Comparison of ENCODE assay signal across 7 mouse cellular contexts in the genomic region with DNA sequence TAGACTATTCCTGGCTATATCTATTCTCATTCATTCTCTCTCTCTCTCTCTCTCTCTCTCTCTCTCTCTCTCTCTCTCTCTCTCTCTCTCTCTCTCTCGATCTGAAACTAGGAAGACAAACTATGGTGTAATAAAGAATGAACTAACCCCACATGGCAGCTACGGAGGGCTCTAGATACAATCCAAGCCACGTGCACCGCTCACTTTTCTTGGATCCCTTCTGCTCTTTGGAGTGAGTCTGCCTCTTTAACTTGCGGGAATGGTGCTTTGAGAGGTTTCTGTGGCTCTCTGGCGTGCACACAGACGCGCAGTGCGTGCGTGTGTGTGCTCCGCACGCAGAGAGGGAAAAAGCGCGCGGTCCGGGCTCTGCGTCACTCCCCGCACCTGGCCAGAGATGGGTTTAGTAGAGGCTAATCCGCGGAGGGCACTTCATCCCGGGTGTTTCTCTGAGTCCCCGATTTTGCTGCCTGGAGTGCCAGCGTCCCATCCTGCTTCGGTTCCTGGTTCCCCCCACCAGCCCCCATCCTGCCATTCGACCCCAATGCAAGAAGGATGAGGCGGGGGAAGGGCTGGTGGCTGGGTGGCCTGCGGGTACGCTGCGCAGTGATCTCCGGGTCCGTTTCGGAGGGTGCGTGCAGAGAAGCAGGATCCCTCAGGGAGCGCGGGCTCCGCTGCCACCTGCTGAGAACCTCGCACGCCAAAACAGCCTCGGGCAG. TPM values are rescaled to one million over a fixed set of nuclear protein-coding genes. Genes with fewer than 3 reads are reported as not detected.
DNase-seq lines count a peak whose midpoint lies in the region; ATAC-seq and TF ChIP-seq lines count a peak whose summit lies in the region.

No protein-coding gene starts in this region.

- peak overlapping the region; percentile 99 for H3K4me2 ChIP-seq in lung, embryonic 14.5 days
- H3K4me2 ChIP-seq in midbrain, embryonic 11.5 days = peak overlapping the region; percentile 100
- H3K4me2 ChIP-seq in stomach, postnatal 0 days (replicated peaks; ENCODE audit: low read depth) = peak overlapping the region; percentile 99

- H3K36me3 ChIP-seq in lung, embryonic 14.5 days (ENCODE audit: insufficient read depth) = peaks cover 3% of the 10 kb centered on the region; the same call in 1 of the 2 replicates
- H3K36me3 ChIP-seq in midbrain, embryonic 11.5 days (ENCODE audit: control insufficient read depth, insufficient read depth, low read length) = no peaks in the 10 kb centered on the region
- H3K36me3 ChIP-seq in stomach, postnatal 0 days (ENCODE audit: control insufficient read depth, insufficient read depth, low read length) = no peaks in the 10 kb centered on the region

- peak overlapping the region; percentile 58 for H3K9ac ChIP-seq in lung, embryonic 14.5 days
- peak overlapping the region; percentile 67 for H3K9ac ChIP-seq in midbrain, embryonic 11.5 days (ENCODE audit: low read length)
- peak overlapping the region; percentile 71 for H3K9ac ChIP-seq in stomach, postnatal 0 days (ENCODE audit: low read length)

- peak overlapping the region; percentile 75 for H3K4me3 ChIP-seq in lung, embryonic 14.5 days (ENCODE audit: low read depth, low read length)
- peak overlapping the region; percentile 62 for H3K4me3 ChIP-seq in midbrain, embryonic 11.5 days (ENCODE audit: low read depth, low read length)
- peak overlapping the region; percentile 75 for H3K4me3 ChIP-seq in stomach, postnatal 0 days (ENCODE audit: low read depth, low read length)

- no peaks in the 10 kb centered on the region for H3K27me3 ChIP-seq in lung, embryonic 14.5 days (ENCODE audit: insufficient read depth, low read length)
- peaks cover 27% of the 10 kb centered on the region for H3K27me3 ChIP-seq in midbrain, embryonic 11.5 days (ENCODE audit: control insufficient read depth, insufficient read depth, low read length)
- no peaks in the 10 kb centered on the region for H3K27me3 ChIP-seq in stomach, postnatal 0 days (ENCODE audit: control insufficient read depth, insufficient read depth, low read length)

- no peak for TF ChIP-seq CTCF in lung, embryonic 14.5 days (IDR thresholded peaks at IDR 0.05; ENCODE audit: low read depth)
- no peak for TF ChIP-seq CTCF in stomach, postnatal 0 days (IDR thresholded peaks at IDR 0.05; ENCODE audit: low read depth)

- DNase-seq in lung, embryonic 14.5 days = peak; percentile 48
- no peak for DNase-seq in lung, adult 18-20 months
- DNase-seq in cerebellum, adult 8-10 months = peak; percentile 78
- peak; percentile 54 to 68 for DNase-seq in frontal cortex, postnatal 36 days (ENCODE audit: low spot score in 2 of 2)
- DNase-seq in left cerebral cortex, postnatal 10 days (ENCODE audit: extremely low spot score in 1 of 2, low spot score in 2 of 2) = peak; percentile 26 to 60
- DNase-seq in midbrain, embryonic 11.5 days (ENCODE audit: low spot score, missing footprints) = peak; percentile 95
- peak; percentile 25 for DNase-seq in stomach, postnatal 0 days (ENCODE audit: low spot score)

- H3K4me1 ChIP-seq in lung, embryonic 14.5 days (ENCODE audit: insufficient read depth) = peaks cover 25% of the 10 kb centered on the region
- H3K4me1 ChIP-seq in midbrain, embryonic 11.5 days (ENCODE audit: control insufficient read depth, insufficient read depth, low read length) = no peaks in the 10 kb centered on the region; the same call in 1 of the 2 replicates
- no peaks in the 10 kb centered on the region; the same call in 1 of the 2 replicates for H3K4me1 ChIP-seq in stomach, postnatal 0 days (replicated peaks; ENCODE audit: control insufficient read depth, insufficient read depth)

- WGBS in lung, embryonic 14.5 days = under 1% methylated on average over 39 of the region's 39 CpGs
- WGBS in midbrain, embryonic 11.5 days = under 1% methylated on average over 38 of the region's 39 CpGs
- 2% methylated on average over 39 of the region's 39 CpGs for WGBS in stomach, postnatal 0 days

- TF ChIP-seq EP300 in stomach, postnatal 0 days (optimal IDR thresholded peaks at IDR 0.05) = no peak

- no peaks in the 10 kb centered on the region for H3K9me3 ChIP-seq in lung, embryonic 14.5 days (ENCODE audit: low read depth, low read length)
- no peaks in the 10 kb centered on the region for H3K9me3 ChIP-seq in midbrain, embryonic 11.5 days (ENCODE audit: control insufficient read depth, low read length)
- H3K9me3 ChIP-seq in stomach, postnatal 0 days (ENCODE audit: control insufficient read depth, low read length) = no peaks in the 10 kb centered on the region

- ATAC-seq in lung, embryonic 14.5 days (ENCODE audit: insufficient read depth) = peak; percentile 1; the same call in 1 of the 2 replicates
- ATAC-seq in midbrain, embryonic 11.5 days (ENCODE audit: low FRiP score) = peak; percentile 64
- ATAC-seq in stomach, postnatal 0 days (ENCODE audit: low FRiP score, low TSS enrichment) = no peak

- intact Hi-C loops in left cerebral cortex, postnatal 10 days (cut with DNase I) = no loop called here

- H3K27ac ChIP-seq in lung, embryonic 14.5 days (ENCODE audit: low read depth) = peak overlapping the region; percentile 64
- H3K27ac ChIP-seq in midbrain, embryonic 11.5 days (ENCODE audit: low read depth, low read length) = no peak overlapping the region
- H3K27ac ChIP-seq in stomach, postnatal 0 days (replicated peaks) = peak overlapping the region; percentile 69

RNA-seq across cellular contexts. Expression of a gene that starts 3.1 kb away (rescaled TPM):
- polyA plus RNA-seq in lung, embryonic 14.5 days (2014; fragmentation: Nextera tagmentation; extraction: Ambion mirVana) = 54.4 and 58.7 TPM in 2 replicates
- total RNA-seq in left cerebral cortex, postnatal 10 days (2021) = 10 to 100 TPM; 14.0 to 15.4 TPM
- polyA plus RNA-seq in midbrain, embryonic 11.5 days (2014; fragmentation: Nextera tagmentation; extraction: Ambion mirVana) = 18.6 and 21.0 TPM in 2 replicates
- polyA plus RNA-seq in stomach, postnatal 0 days (2015; fragmentation: Nextera tagmentation; extraction: Ambion mirVana) = 11.5 and 12.4 TPM in 2 replicates

Comparison
In these comparisons a context has a peak if more than half of its experiments do, and no peak if none do; other contexts are left out.
1. DNase-seq: peak in lung, embryonic 14.5 days (single experiment), cerebellum, adult 8-10 months (single experiment), frontal cortex, postnatal 36 days (2 of 2), left cerebral cortex, postnatal 10 days (2 of 2), midbrain, embryonic 11.5 days (single experiment) and stomach, postnatal 0 days (single experiment); none in lung, adult 18-20 months (0 of 2).
2. Peak in every context shown above with its lines, with median percentiles within 50 percentile points of each other: H3K4me2 ChIP-seq, H3K4me3 ChIP-seq and H3K9ac ChIP-seq.